Mouse (Mus musculus): ENCODE measurements around the gene Brd3os.

GRCm38 (mm10) chr2:27443450-27443708, 1.3 kb downstream of the Brd3os start:
- TF ChIP-seq CTCF (IDR thresholded peaks at IDR 0.05; ENCODE audit: insufficient read depth, low read length) (no peak), POLR2A (IDR thresholded peaks at IDR 0.05; ENCODE audit: borderline replicate concordance, extremely low read depth, low read depth, low read length) (no peak)

Measured in lung, adult 2 months (tissue).